Mouse (Mus musculus): Measurements from ENCODE around the gene Pars2. TPM values are rescaled to one million over a fixed set of nuclear protein-coding genes. Genes with fewer than 3 reads are reported as not detected.
A peak's percentile ranks its signal among the peaks of the same experiment; 100 is the strongest.

Gene Pars2
- polyA plus RNA-seq, 1 experiment from 2014 or later: 4.3 TPM

DNA sequence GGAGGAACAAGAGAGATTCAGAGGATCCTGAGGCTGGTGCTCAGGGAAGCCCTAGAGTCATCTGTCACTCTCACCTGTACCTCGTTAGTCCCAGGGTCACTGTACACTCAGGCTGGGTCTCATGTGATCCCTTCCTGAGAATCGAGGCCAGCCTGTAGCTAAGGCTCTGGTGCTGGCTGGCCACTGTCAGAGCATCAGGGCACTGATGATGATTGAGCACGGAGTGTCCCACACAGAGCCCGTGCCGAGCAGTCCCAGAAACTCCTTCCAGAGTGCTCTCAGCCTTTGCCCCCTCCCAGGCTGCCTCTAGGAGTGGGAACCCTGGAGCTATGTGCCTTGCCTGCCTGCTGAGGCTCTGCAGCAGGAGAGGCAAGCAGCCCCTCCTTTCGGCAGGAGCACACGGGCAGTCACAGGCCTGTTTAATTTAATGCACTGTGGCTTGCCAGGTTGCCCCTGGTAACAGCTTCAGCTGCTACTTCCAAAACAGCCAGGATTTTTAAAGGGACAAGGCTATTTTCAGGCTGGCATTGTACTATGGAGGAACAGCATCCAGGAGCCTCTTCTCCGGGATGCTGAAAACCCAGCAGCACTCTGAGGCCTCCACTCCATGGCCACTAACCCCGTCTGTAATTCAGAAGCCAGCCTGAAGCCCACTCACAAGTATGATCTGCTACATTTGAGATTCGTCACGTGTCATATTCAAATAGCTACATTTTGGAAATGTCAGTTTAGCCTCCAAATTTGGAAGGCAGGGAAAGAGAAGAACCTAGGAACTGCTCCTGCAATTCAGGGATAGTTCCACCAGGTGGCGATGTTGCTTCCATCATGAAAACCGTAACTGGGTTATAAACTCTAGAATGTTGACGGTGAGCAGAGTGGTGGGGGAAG is 20.3 kb upstream of the Pars2 start:
- DNase-seq: peak; percentile 64
- Histone ChIP-seq H3K4me2 (ENCODE audit: low read depth, low read length) (no peak overlapping the region), H3K27ac (ENCODE audit: low read depth) (no peak overlapping the region), H3K9ac (replicated peaks) (no peak overlapping the region), H3K4me3 (ENCODE audit: low read depth, low read length) (no peak overlapping the region), H3K36me3 (replicated peaks; ENCODE audit: insufficient read depth, low read length) (no peaks in the 10 kb centered on the region), H3K27me3 (ENCODE audit: insufficient read depth, low read length) (no peaks in the 10 kb centered on the region), H3K4me1 (ENCODE audit: insufficient read depth) (no peaks in the 10 kb centered on the region), H3K9me3 (ENCODE audit: low read length) (no peaks in the 10 kb centered on the region)
- 43% methylated on average over 14 of the region's 14 CpGs for WGBS (ENCODE audit: insufficient replicate concordance)
- ATAC-seq: no peak
- peak; percentile 87 for TF ChIP-seq CTCF (IDR thresholded peaks at IDR 0.05; ENCODE audit: low read depth)
- no peak for TF ChIP-seq EP300 (IDR thresholded peaks at IDR 0.05; ENCODE audit: low read depth)

DNA sequence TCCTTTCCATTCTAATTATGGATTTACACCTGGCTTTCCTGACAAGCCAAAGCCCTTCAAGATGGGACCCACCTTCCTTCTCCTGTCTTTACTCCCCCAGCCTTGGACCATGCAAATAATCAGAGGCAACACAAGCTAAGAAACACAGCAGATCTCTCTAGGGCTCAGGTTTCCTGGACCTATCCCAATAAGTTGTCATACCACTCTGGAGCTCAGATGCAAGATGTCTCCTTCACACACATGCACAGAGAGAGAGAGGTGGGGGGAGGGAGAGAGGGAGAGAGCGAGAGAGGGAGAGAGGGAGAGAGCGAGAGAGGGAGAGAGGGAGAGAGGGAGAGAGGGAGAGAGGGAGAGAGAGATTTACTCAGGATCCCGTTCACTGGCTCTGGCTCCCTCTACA is 18.6 kb upstream of the Pars2 start:
- H3K27me3 ChIP-seq (ENCODE audit: insufficient read depth, low read length): no peaks in the 10 kb centered on the region
- TF ChIP-seq CTCF (IDR thresholded peaks at IDR 0.05; ENCODE audit: low read depth) (no peak), EP300 (IDR thresholded peaks at IDR 0.05; ENCODE audit: low read depth) (no peak)
- no peaks in the 10 kb centered on the region for H3K4me1 ChIP-seq (ENCODE audit: insufficient read depth)
- H3K27ac ChIP-seq (ENCODE audit: low read depth): no peak overlapping the region
- H3K4me2 ChIP-seq (ENCODE audit: low read depth, low read length): no peak overlapping the region
- no peak overlapping the region for H3K9ac ChIP-seq (replicated peaks)
- 38% methylated on average over 2 of the region's 3 CpGs for WGBS (ENCODE audit: insufficient replicate concordance)
- no peaks in the 10 kb centered on the region for H3K36me3 ChIP-seq (replicated peaks; ENCODE audit: insufficient read depth, low read length)
- no peaks in the 10 kb centered on the region for H3K9me3 ChIP-seq (ENCODE audit: low read length)
- DNase-seq (no peak), ATAC-seq (no peak)
- H3K4me3 ChIP-seq (ENCODE audit: low read depth, low read length): no peak overlapping the region

DNA sequence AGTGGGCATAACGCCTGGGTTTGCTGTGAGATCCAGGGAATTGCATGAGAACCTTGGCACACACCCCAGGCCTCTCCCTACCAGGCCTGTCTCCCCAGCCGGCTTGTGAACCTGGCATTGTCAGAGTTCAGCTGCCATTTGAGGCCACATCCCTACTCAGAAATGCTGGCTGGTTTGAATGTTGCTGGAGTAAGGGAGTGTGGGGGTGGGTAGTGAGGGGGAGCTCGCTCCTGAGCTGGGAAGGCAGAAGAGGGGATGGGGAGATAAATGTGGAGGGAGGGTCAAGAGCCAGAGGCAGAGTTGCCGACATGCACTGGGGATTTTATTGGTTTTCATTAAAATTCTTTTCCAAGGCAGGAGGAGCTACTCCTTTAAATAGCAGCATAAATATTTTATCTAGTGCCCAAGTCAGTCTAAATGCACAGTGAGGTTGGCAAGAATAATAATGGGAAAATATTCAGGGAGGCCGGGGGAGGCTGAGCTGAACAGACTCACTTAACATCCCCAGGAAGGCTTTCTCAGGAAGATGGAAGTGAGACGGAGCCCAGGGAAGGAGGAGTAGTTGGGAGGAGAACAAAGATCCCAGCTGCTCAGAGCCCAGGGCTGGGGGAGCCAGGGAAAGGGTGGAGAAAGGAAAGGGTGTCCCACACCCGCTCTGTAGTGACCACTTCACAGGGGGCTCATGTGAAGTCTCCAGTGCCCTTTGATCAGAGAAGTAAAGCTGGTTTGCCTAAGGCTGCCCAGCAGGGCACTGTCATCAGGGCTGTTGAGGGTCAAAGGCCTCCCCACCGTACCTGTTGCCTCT is 17.4 kb upstream of the Pars2 start:
- H3K9me3 ChIP-seq (ENCODE audit: low read length): no peaks in the 10 kb centered on the region
- WGBS (ENCODE audit: insufficient replicate concordance): 46% methylated on average over 8 of the region's 8 CpGs
- H3K4me3 ChIP-seq (ENCODE audit: low read depth, low read length): no peak overlapping the region
- no peak for TF ChIP-seq EP300 (IDR thresholded peaks at IDR 0.05; ENCODE audit: low read depth)
- no peak for TF ChIP-seq CTCF (IDR thresholded peaks at IDR 0.05; ENCODE audit: low read depth)
- no peak overlapping the region for H3K9ac ChIP-seq (replicated peaks)
- H3K27ac ChIP-seq (ENCODE audit: low read depth): no peak overlapping the region
- DNase-seq: no peak
- no peaks in the 10 kb centered on the region for H3K36me3 ChIP-seq (replicated peaks; ENCODE audit: insufficient read depth, low read length)
- no peak overlapping the region for H3K4me2 ChIP-seq (ENCODE audit: low read depth, low read length)
- H3K4me1 ChIP-seq (ENCODE audit: insufficient read depth): no peaks in the 10 kb centered on the region
- H3K27me3 ChIP-seq (ENCODE audit: insufficient read depth, low read length): no peaks in the 10 kb centered on the region
- no peak for ATAC-seq

DNA sequence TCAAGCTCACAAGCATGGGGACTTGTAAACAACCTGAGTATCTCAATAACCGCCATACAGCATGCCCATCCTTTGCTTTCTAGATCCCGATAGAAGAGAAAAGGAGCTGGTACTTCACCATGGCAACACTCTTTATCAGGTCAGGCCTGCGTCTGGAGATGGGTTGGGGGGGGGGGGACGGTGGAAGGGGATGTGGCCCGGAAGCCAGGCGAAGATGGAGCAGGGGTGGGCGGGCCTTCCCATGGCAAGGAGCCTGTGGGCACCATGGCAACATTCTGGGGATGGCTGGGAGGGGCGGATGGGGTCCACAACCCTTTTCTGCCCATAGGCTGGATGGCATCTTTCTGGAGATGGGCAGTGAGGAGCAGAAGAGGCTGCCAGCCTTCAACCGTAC is 16.8 kb upstream of the Pars2 start:
- Histone ChIP-seq H3K9me3 (ENCODE audit: low read length) (no peaks in the 10 kb centered on the region), H3K36me3 (replicated peaks; ENCODE audit: insufficient read depth, low read length) (no peaks in the 10 kb centered on the region), H3K9ac (replicated peaks) (no peak overlapping the region), H3K4me2 (ENCODE audit: low read depth, low read length) (no peak overlapping the region), H3K4me3 (ENCODE audit: low read depth, low read length) (no peak overlapping the region), H3K27me3 (ENCODE audit: insufficient read depth, low read length) (no peaks in the 10 kb centered on the region), H3K27ac (ENCODE audit: low read depth) (no peak overlapping the region), H3K4me1 (ENCODE audit: insufficient read depth) (no peaks in the 10 kb centered on the region)
- WGBS (ENCODE audit: insufficient replicate concordance): 55% methylated on average over 5 of the region's 9 CpGs
- DNase-seq: no peak
- TF ChIP-seq CTCF (IDR thresholded peaks at IDR 0.05; ENCODE audit: low read depth): no peak
- no peak for TF ChIP-seq EP300 (IDR thresholded peaks at IDR 0.05; ENCODE audit: low read depth)
- ATAC-seq: no peak

DNA sequence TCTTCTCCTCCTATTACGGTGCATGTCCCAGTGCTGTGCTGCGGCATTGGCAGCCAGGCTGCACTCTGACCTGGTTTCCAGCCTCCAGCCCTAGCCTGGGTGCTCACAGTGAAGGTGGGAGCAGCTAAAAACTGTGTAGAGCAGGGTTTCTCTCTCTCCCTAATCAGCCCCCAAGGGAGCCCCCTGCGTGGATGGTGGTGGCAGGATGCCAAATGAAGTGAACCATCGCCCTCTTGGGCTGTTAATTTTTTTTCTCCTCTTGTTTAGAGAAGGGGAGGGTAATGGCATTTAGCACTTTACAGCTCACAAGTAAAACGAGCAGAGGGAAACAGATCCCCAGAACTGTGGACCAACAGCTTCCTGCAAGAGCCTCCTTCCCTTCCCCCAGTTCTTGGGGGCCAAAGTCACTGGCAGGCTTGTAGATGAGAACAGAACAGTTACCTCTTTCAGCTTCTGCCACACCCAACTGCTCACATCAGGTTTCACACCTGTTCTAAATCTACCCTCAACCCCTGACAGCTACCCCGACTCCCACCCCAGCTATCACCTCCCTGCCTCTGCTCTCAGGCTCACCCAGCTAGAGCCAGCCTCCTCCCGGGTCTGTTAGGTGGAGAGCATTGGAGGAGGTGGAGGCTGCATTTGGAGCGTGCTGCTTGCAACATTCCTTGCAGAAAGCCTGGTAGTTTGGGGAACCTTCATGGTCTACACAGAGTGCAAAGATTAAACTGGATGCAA is 7.2 kb upstream of the Pars2 start:
- Histone ChIP-seq H3K4me3 (ENCODE audit: low read depth, low read length) (no peak overlapping the region), H3K4me2 (ENCODE audit: low read depth, low read length) (no peak overlapping the region), H3K27ac (ENCODE audit: low read depth) (no peak overlapping the region), H3K9me3 (ENCODE audit: low read length) (no peaks in the 10 kb centered on the region), H3K27me3 (ENCODE audit: insufficient read depth, low read length) (no peaks in the 10 kb centered on the region), H3K36me3 (replicated peaks; ENCODE audit: insufficient read depth, low read length) (no peaks in the 10 kb centered on the region), H3K9ac (replicated peaks) (no peak overlapping the region), H3K4me1 (ENCODE audit: insufficient read depth) (peaks cover 3% of the 10 kb centered on the region; the same call in 1 of the 2 replicates)
- ATAC-seq (no peak), DNase-seq (no peak)
- WGBS (ENCODE audit: insufficient replicate concordance): 21% methylated on average over 8 of the region's 8 CpGs
- TF ChIP-seq EP300 (IDR thresholded peaks at IDR 0.05; ENCODE audit: low read depth): no peak
- TF ChIP-seq CTCF (IDR thresholded peaks at IDR 0.05; ENCODE audit: low read depth): no peak

DNA sequence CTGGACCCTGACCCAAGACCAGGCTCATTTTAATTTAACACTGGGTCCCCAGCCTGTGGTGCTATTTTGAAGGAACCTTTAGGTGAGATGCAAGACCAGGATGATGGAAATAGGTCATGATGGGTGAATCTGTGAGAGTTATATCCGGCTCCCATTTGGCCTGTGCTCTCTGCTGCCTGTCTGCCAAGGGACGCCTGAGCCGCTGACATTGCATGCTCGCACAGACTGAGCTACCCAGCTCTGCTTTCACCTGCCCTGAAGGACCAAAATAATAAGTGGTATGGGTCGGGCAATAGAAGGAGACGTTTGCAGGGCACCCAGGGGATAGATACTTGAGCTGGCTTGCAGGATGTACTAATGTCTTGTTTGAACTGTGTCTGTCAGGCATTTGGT is 6.7 kb upstream of the Pars2 start:
- Histone ChIP-seq H3K36me3 (replicated peaks; ENCODE audit: insufficient read depth, low read length) (no peaks in the 10 kb centered on the region), H3K9me3 (ENCODE audit: low read length) (no peaks in the 10 kb centered on the region), H3K9ac (replicated peaks) (no peak overlapping the region), H3K4me3 (ENCODE audit: low read depth, low read length) (no peak overlapping the region), H3K27me3 (ENCODE audit: insufficient read depth, low read length) (no peaks in the 10 kb centered on the region), H3K4me2 (ENCODE audit: low read depth, low read length) (no peak overlapping the region), H3K4me1 (ENCODE audit: insufficient read depth) (peaks cover 3% of the 10 kb centered on the region; the same call in 1 of the 2 replicates), H3K27ac (ENCODE audit: low read depth) (no peak overlapping the region)
- TF ChIP-seq EP300 (IDR thresholded peaks at IDR 0.05; ENCODE audit: low read depth) (no peak), CTCF (IDR thresholded peaks at IDR 0.05; ENCODE audit: low read depth) (no peak)
- ATAC-seq (no peak), DNase-seq (no peak)
- WGBS (ENCODE audit: insufficient replicate concordance): 64% methylated on average over 6 of the region's 6 CpGs
